Mouse (Mus musculus): Measurements from ENCODE around the gene Nubp2.

GRCm38 (mm10) chr17:24894061-24894994, 8.2 kb upstream of the Nubp2 start:
- no peak for TF ChIP-seq CTCF (IDR thresholded peaks at IDR 0.05; ENCODE audit: low read depth, low read length)
- no peak for TF ChIP-seq GATA1 (IDR thresholded peaks at IDR 0.05; ENCODE audit: borderline replicate concordance, low read length)
- TF ChIP-seq POLR2AphosphoS5 (IDR thresholded peaks at IDR 0.05; ENCODE audit: insufficient replicate concordance, low read depth, low read length): no peak
- TF ChIP-seq TAL1 (conservative IDR thresholded peaks at IDR 0.05; ENCODE audit: low read depth, low read length): no peak
- TF ChIP-seq GATA2 (IDR thresholded peaks at IDR 0.05; ENCODE audit: borderline replicate concordance, low read depth, low read length): no peak
